Mouse (Mus musculus) kidney, adult 2 months (tissue): ENCODE measurements around the gene Zbed4. TPM values are rescaled to one million over a fixed set of nuclear protein-coding genes. Genes with fewer than 3 reads are reported as not detected.
"Not testable (repeated sequence)": the region's sequence is repeated elsewhere in the genome, so short reads cannot be mapped to it uniquely, and the experiment has no call there.

Experiments used
- DNase-seq: peaks from one replicate; pipeline ENCODE4 v3.0.0; 2021
- H3K27ac ChIP-seq: fragments of 200-500 bp; 2 replicates; pipeline ENCODE4 v1.5.1; 2012; ENCODE audit warnings: low read depth, low read length, control low read depth, inconsistent platforms; ENCODE audit not compliant: insufficient read depth
- H3K27me3 ChIP-seq: fragments of 200-500 bp; replicated peaks from 2 replicates; pipeline ENCODE4 v1.6.1; 2012; ENCODE audit warnings: mild to moderate bottlenecking, moderate library complexity, low read length, inconsistent platforms; ENCODE audit not compliant: control insufficient read depth, insufficient read depth
- H3K36me3 ChIP-seq: fragments of 200-500 bp; 2 replicates; pipeline ENCODE4 v1.6.1; 2012; ENCODE audit warnings: mild to moderate bottlenecking, moderate library complexity, low read length, inconsistent platforms; ENCODE audit not compliant: control insufficient read depth, insufficient read depth
- H3K4me1 ChIP-seq: fragments of 200-500 bp; 2 replicates; pipeline ENCODE4 v1.6.1; 2011; ENCODE audit warnings: low read length; ENCODE audit not compliant: control insufficient read depth, insufficient read depth
- H3K4me3 ChIP-seq: fragments of 200-500 bp; 2 replicates; pipeline ENCODE4 v1.5.1; 2011; ENCODE audit warnings: mild to moderate bottlenecking, low read depth, low read length, control low read depth; ENCODE audit not compliant: insufficient read depth
- CTCF ChIP-seq: fragments of 200-500 bp; conservative IDR thresholded peaks from 2 replicates; pipeline ENCODE4 v1.5.1; 2011; ENCODE audit warnings: low read depth, mild to moderate bottlenecking, control low read depth, low read length, moderate library complexity, mixed read lengths; ENCODE audit not compliant: insufficient read depth, insufficient read length
- POLR2A ChIP-seq: fragments of 200-500 bp; IDR thresholded peaks from one replicate; pipeline ENCODE4 v1.6.1; 2011; ENCODE audit warnings: low read depth, low read length, control low read depth
- WGBS: fragments of 180-500 bp; shearing (Covaris S2); methylation state at CpG from one replicate; pipeline ENCODE4 v1.1.7; 2018; 5-methylcytosine and 5-hydroxymethylcytosine counted together
- polyA plus RNA-seq: library from polyadenylated mRNA; depleted of rRNA; stranded (reverse); fragments of >200 nt; gene quantifications from 2 replicates; pipeline ENCODE4 v1.2.3, GENCODE M21; 2012

The Zbed4 gene
- polyA plus RNA-seq, 1 experiment, result 5.6 TPM

DNA sequence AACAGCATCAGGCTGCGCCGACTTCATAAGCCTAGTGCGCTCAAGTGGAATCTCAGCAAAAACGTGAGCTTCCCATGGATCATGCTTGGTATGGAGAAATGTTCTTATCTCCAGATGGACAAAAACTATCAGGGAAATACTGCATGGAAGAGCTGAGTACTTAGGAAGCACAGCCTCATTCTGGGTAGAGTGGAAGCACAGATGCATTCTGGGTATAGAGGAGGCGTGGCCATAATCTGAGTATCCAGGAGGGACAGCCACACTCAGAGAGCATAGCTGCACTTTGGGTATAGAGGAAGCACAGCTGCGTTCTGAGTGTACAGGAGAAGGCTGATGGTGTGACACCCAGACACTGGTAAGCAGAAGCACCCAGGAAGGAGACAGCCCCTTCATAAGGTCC lies 50.9 kb downstream of the Zbed4 start:
- no peaks in the 10 kb centered on the region; the same call in none of the 2 replicates for H3K36me3 ChIP-seq
- no peak for TF ChIP-seq CTCF
- no peak for TF ChIP-seq POLR2A
- no peaks in the 10 kb centered on the region for H3K27me3 ChIP-seq
- no peak overlapping the region for H3K4me3 ChIP-seq
- no peak for DNase-seq
- no peak overlapping the region for H3K27ac ChIP-seq
- WGBS, result 80% methylated on average over 6 of the region's 6 CpGs
- peaks cover 2% of the 10 kb centered on the region; the same call in 1 of the 2 replicates for H3K4me1 ChIP-seq

DNA sequence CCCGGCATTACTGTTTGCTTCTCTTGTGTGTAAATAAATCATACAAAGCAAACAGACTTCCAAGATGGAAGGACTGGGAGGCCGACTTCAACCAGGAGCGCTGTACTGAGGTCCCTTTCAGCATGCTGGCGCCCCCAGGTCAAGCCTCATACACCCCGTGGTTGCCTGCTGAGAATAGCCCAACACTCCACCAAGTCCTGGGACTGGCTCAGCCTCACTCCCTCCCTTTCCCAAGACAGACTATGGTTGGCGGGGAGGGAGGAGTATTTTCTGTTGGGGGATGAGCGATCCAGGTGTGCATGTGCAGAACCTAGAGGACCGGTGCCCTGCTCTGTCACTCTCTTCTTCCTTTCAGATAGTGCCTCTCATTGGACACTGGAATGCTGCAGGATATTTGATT lies 56.7 kb downstream of the Zbed4 start:
- Histone ChIP-seq H3K4me3 (no peak overlapping the region), H3K27me3 (no peaks in the 10 kb centered on the region), H3K36me3 (no peaks in the 10 kb centered on the region; the same call in none of the 2 replicates), H3K4me1 (no peaks in the 10 kb centered on the region), H3K27ac (no peak overlapping the region)
- WGBS, result 87% methylated on average over 8 of the region's 8 CpGs
- TF ChIP-seq POLR2A, result no peak
- TF ChIP-seq CTCF, result no peak
- DNase-seq, result no peak

DNA sequence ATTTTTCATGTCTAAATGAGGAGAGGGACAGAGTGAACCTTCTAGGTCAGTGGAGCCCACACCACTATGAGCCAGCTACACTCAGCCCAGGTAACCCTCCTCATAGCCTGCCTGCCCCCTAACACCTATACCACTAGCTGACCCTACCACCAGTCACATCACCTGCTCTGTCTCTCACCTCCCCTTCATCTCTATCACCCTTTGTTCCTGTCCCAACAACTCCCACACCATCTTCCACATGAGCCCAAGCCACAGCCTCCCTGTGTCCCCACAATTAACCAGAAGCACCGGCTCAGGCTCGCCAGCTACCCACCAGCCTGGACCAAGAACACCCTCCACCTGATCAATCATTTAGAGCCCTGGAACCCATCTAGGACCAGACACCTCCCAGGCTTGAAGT lies 58.9 kb downstream of the Zbed4 start:
- 92% methylated on average over 2 of the region's 2 CpGs for WGBS
- no peaks in the 10 kb centered on the region; the same call in none of the 2 replicates for H3K36me3 ChIP-seq
- no peak overlapping the region for H3K4me3 ChIP-seq
- TF ChIP-seq POLR2A (no peak), CTCF (no peak)
- no peak for DNase-seq
- H3K27me3 ChIP-seq, result no peaks in the 10 kb centered on the region
- H3K27ac ChIP-seq, result no peak overlapping the region
- no peaks in the 10 kb centered on the region for H3K4me1 ChIP-seq

DNA sequence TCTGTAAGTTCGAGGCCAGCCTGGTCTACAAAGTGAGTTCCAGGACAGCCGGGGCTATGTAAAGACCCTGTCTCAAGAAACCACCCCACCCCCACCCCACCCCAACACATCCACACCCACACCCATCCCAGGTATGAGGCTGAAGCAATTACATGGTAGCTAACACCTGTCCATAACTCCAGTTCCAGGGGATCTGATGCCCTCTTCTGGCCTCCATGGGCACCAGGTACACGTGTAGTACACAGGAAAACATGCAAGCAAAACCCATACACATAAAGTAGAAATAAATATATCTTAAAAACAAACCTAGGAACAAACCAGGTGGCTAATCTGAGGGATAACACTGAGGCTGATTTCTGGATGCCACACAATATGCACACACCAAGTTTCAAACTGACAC lies 61.8 kb downstream of the Zbed4 start:
- Histone ChIP-seq H3K27ac (no peak overlapping the region), H3K4me1 (0 out of 2 replicates have a peak, but pooled peaks cover under 1% of the 10 kb centered on the region), H3K27me3 (no peaks in the 10 kb centered on the region), H3K4me3 (no peak overlapping the region), H3K36me3 (no peaks in the 10 kb centered on the region; the same call in 1 of the 2 replicates)
- DNase-seq, result no peak
- WGBS, result 83% methylated on average over 3 of the region's 3 CpGs
- peak; percentile 45; the same call in 1 of the 2 replicates for TF ChIP-seq CTCF
- no peak for TF ChIP-seq POLR2A

DNA sequence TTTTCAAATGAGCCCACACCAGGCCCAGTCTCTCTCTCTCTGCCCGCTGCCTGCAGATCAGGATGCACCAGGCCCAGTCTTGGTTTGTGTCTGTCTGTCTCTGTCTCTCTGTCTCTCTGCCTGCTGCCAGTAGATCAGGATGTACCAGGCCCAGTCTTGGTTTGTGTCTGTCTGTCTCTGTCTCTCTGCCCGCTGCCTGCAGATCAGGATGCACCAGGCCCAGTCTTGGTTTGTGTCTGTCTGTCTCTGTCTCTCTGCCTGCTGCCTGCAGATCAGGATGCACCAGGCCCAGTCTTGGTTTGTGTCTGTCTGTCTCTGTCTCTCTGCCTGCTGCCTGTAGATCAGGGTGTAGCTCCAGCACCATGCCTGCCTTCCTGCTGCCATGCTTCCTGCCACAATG lies 62.4 kb downstream of the Zbed4 start:
- not testable (repeated sequence) for DNase-seq, H3K36me3 ChIP-seq, H3K27me3 ChIP-seq, H3K27ac ChIP-seq, H3K4me1 ChIP-seq, H3K4me3 ChIP-seq
- 96% methylated on average over 2 of the region's 2 CpGs for WGBS

DNA sequence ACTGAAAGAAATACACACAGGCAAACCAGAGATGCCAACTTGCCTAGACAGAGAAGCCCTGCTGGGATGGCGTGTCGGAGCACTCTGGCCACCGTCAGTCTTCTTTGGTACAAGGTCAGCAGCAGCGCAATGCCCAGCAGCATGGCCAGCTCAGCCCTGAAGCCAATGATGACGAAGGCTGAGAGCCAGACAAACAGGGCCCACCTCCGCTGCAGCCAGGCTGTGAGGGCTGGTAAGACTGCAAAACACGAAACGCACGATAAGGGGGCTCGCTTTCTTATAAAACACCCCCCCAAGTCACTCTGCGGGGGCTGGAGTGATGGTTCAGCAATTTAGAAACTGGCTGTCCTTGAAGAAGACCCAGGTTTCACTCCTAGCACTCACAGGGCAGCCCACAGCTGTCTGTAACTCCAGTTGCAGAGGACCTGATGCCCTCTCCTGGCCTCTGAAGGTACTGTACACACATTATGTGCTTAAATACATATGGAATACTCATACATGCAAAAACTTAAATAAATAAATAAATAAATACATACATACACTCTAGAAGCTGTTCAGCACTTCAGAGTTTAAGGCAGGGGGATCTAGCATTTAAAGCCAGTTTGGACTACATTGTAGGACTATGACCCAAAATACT lies 63.1 kb downstream of the Zbed4 start:
- no peak for DNase-seq
- peak; percentile 37; the same call in 1 of the 2 replicates for TF ChIP-seq CTCF
- TF ChIP-seq POLR2A, result no peak
- Histone ChIP-seq H3K27ac (no peak overlapping the region), H3K36me3 (no peaks in the 10 kb centered on the region; the same call in 1 of the 2 replicates), H3K4me3 (no peak overlapping the region), H3K4me1 (0 out of 2 replicates have a peak, but pooled peaks cover 2% of the 10 kb centered on the region), H3K27me3 (no peaks in the 10 kb centered on the region)
- 98% methylated on average over 11 of the region's 11 CpGs for WGBS

DNA sequence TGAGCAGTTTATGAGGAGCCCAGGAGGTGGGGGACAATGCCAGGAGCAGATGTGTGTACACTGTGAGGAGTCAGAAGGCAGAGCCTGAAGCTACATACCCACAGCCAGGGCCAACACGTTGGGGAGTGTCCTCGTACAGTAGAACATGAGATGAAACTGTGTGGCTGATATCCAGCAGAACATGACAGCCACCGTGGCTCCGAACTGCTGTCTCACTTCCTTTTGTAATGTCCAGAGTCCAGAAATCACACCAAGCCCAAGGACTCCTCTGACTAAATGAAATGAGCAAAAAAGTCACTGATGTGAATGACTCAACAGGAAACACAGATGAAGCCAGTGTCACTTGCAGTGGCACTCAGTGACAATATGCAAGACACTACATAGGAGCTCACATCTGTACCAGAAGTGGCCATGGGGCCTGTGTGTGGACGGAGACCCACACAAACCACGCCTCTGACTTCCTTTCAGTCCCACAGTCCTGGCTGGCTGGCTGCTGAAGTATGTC lies 63.8 kb downstream of the Zbed4 start:
- peaks cover 3% of the 10 kb centered on the region; the same call in 1 of the 2 replicates for H3K4me1 ChIP-seq
- H3K27me3 ChIP-seq, result no peaks in the 10 kb centered on the region
- WGBS, result 77% methylated on average over 6 of the region's 6 CpGs
- no peaks in the 10 kb centered on the region; the same call in 1 of the 2 replicates for H3K36me3 ChIP-seq
- H3K4me3 ChIP-seq, result no peak overlapping the region
- no peak overlapping the region for H3K27ac ChIP-seq
- no peak for DNase-seq
- TF ChIP-seq POLR2A (no peak), CTCF (no peak)
